Mouse (Mus musculus) spleen, postnatal 14 days (tissue): ENCODE data around the gene Gm6401.
"Not testable (repeated sequence)": the region's sequence is repeated elsewhere in the genome, so short reads cannot be mapped to it uniquely, and the experiment has no call there.

ENCODE experiments used
- DNase-seq, 2 experiments: peaks; one replicate each; pipeline ENCODE4 v3.0.0; 2021 to 2022; ENCODE audit warnings: low spot score in 2 of 2

The Gm6401 gene

DNA sequence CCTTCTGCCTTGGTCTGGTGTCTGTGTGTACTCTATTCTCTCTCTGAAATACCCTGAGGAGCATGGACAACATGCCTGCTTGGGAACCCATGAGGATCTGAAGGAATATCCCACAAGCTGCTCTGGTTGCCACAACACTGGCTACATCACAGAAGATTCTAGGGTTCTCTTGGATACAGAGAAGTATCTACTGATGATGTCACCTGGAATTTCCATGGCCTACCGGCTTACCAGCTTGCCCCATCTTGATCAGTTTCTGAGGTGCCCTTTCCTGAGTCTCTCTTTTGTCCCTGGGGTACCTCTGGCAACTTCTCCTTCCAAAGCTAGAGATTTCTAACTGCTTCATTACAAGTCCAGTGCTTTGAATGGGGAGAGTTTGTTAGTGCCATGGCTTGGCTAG, at the start of gene Gm6401:
Gene Gm6401 (minus strand): TSS at position 101 of the 400 bp plus-strand sequence.
- DNase-seq, result not testable (repeated sequence)

DNA sequence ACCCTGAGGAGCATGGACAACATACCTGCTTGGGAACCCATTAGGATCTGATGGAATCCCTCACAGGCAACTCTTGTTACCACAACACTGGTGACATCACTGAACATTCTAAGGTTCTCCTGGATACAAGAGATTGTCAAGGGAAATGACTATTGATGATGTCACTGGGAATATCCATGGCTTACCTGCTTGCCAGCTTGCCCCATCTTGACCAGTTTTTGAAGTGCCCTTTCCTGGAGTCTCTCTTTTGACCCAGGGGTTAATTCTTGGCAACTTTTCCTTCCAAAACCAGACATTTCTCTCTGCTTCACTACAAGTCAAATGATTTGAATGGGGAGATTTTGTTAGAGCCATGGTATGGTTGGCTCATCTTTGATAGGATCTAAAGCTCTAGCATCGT, 15.5 kb upstream of the Gm6401 start, which contains the start of gene Gm3543:
Gene Gm3543 (minus strand): TSS at position 101 of the 400 bp plus-strand sequence.
- not testable (repeated sequence) for DNase-seq

DNA sequence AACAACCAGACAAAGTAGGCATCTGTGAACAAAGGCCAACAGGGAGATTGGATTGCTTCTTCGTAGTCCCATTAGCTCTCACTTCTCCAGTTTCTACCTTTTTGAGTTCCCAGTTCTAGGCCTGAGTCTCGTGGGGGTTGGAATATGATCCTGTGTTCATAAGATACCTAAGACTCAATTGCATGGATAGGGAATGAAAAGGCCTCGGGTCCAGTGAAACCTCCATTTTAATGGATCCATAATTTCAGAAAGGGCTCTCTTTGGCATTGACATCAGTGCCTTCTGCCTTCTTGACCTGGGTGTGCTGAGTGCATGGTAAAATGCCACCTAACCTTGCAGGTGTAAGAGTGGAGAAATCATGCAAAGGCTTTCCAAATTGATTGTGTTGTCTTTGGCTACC, 869 bp upstream of the Gm6401 start:
- not testable (repeated sequence) for DNase-seq

DNA sequence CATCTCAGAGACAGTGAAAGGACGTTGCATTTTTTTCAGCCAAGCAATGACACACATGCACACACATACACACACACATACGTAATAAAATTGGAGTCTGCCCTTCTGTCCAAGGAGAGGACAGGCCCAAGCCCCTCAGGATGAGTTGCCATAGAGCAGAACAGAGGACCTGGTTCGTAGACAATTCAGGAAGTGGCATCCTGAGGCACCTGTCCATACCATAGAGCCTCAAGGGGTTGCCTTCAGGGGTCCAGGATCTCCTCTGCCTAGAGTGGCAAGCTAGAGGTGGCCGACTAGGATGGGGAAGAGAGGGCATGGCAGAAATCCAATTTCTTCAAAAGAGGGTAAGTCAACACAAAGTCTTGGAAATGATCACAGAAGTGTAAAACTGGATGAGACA, 3.6 kb downstream of the Gm6401 start:
- not testable (repeated sequence) for DNase-seq

DNA sequence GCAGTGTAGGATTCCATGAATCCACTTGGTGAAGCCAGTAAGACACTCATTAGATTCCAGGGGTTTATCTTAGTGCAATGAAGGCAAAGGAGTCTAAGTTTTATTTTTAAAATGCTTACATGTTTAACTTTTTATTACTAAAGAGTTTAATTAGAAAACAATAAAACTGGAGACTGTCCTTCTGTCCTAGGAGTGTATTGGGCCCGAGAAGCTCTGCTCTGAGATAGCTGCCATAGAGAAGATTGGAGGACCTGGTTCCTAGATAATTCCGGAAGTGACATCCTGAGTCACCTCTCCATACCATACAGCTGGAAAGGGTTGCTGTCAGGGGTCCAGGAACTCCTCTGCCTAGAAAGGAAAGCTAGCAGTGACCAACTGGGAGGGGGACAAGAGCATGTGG, 24.0 kb downstream of the Gm6401 start, which contains the start of gene 1700024B05Rik:
Gene 1700024B05Rik (plus strand): TSS at position 301 of the 400 bp plus-strand sequence.
- DNase-seq, result not testable (repeated sequence)

DNA sequence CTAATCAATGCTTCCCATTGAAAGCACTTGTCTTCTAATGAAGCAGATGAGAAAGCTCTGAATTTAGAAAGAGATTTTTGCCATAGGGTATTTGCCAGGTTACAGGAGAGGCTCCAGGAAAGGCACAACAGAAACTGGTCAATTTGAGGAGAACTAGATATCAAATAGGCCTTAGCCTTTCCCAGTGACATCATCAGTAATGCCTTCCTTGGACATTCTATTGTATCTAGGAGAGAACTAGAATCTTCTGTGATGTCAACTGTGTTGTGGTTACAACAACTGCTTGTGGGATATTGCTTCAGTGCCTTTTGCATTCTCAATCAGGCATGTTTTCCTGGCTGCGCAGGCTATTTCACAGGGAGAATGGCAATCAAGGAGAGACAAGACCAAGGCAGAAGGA, 43.1 kb downstream of the Gm6401 start, which contains the start of gene 1700049E17Rik1:
Gene 1700049E17Rik1 (plus strand): TSS at position 301 of the 400 bp plus-strand sequence.
- not testable (repeated sequence) for DNase-seq
